Mouse (Mus musculus) layer of hippocampus, postnatal 10 days (tissue): ENCODE data around the gene Ralbp1. TPM values are rescaled to one million over a fixed set of nuclear protein-coding genes. Genes with fewer than 3 reads are reported as not detected.

ENCODE experiments used
- DNase-seq, 2 experiments: peaks; one replicate each; pipeline ENCODE4 v3.0.0; 2021; ENCODE audit warnings: low spot score in 2 of 2
- total RNA-seq, 2 experiments: library from RNA; stranded (reverse); gene quantifications; 2 replicates each; pipeline ENCODE4 v1.2.3; 2021

Gene Ralbp1
- total RNA-seq, 2 experiments from 2014 or later, result 36.2 to 38.8 TPM

DNA sequence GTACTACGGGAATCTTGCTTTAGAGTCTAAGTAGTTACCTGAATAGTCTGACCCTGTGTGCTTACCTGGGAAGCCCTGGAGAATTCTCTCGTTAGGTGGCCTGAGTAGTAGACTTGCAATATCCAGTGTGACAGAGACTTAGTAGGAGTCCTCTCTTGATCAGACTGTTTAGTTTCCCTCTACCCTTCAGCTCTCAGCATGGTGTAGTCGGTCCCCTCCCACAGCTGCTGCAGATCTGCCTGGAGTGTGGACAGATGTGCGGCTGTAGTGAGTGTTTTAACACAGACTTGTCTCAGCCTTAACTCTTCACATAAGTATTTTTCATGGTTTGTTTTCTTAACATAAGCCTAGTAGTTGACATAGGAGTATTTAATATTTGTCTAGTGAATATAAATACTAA lies 83.6 kb downstream of the Ralbp1 start:
- no peak for DNase-seq

- DNase-seq, result no peak
These were observed 85.1 kb downstream of the Ralbp1 start for GRCm38 (mm10) chr17:65800451-65800850.

DNA sequence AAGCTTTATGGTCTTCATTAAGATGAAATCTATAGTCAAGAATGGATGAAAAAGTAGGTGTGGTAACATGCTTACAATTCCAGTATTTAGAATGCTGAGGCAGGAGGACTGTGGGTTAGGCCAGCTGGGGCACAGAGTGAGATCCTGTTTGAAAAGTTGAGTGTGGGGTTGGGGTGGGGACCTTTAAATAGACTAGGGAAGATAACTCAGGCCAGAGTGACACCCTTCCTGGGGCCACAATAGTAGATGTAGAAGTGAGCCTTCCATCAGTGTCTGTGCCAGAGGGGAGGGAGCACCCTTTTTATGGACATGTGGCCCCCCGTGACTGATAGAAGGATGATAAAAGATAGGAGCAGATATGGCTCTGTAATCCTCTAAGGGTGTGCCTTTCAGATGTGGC lies 86.2 kb downstream of the Ralbp1 start:
- no peak for DNase-seq

DNA sequence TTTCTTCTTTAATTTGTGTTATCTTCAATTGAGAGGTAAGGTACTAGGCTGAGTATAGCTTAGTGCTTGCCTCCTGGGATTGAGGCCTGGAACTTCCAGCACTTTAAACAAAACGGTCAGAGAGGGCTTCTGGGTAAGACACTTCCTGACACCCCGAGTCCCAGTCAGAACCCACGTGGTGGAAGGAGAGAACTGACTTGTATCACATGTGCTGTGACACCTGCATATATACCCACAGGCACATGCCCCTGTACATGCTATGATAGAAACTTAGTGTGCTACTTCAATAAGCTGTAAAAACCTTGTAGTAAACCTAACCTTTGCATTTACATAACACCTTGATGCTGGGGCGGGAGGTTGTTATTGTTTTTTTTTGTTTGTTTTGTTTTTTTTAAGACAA lies 87.2 kb downstream of the Ralbp1 start:
- no peak for DNase-seq

Other genes with a start within 250 kb of the Ralbp1 start
- gene Txndc2, start 243.6 kb downstream of the Ralbp1 start, total RNA-seq, result under 1 TPM; 0.18 to 0.32 TPM
- 10 to 100 TPM; 58.2 to 58.4 TPM for gene Rab31, start 113.0 kb downstream of the Ralbp1 start, total RNA-seq
- 10 to 100 TPM; 45.5 to 58.6 TPM for gene Ppp4r1, start 103.2 kb downstream of the Ralbp1 start, total RNA-seq
- 10 to 100 TPM; 34.8 to 35.3 TPM for gene Twsg1, start 65.4 kb upstream of the Ralbp1 start, total RNA-seq
- gene Ankrd12, start 191.3 kb upstream of the Ralbp1 start, total RNA-seq, result 100 to 1,000 TPM; 102 to 116 TPM
- gene Ndufv2, start 215.8 kb upstream of the Ralbp1 start, total RNA-seq, result 100 to 1,000 TPM; 229 to 246 TPM
- 10 to 100 TPM; 48.4 to 52.9 TPM for gene Washc1, start 225.7 kb upstream of the Ralbp1 start, total RNA-seq
- gene Ddx11, start 237.7 kb upstream of the Ralbp1 start, total RNA-seq, result 1 to 10 TPM; 4.9 to 6.9 TPM